Mouse (Mus musculus): ENCODE measurements around the gene 1700017B05Rik. TPM values are rescaled to one million over a fixed set of nuclear protein-coding genes. Genes with fewer than 3 reads are reported as not detected.
"Not testable (repeated sequence)": the region's sequence is repeated elsewhere in the genome, so short reads cannot be mapped to it uniquely, and the experiment has no call there.

The 1700017B05Rik gene
- total RNA-seq, 2 experiments from 2014 or later, result 3.8 to 4.2 TPM

GRCm38 (mm10) chr9:57225780-57226627, 36.4 kb downstream of the 1700017B05Rik start:
- intact Hi-C loops (cut with DNase I), result loop anchor here (10.0 kb wide), 1 partner anchor 331 kb away; no protein-coding TSS in a partner anchor
- DNase-seq, result no peak

GRCm38 (mm10) chr9:57223341-57223740, 39.1 kb downstream of the 1700017B05Rik start:
- DNase-seq, result no peak
- intact Hi-C loops (cut with DNase I), result loop anchor here (10.0 kb wide), 1 partner anchor 329 kb away; no protein-coding TSS in a partner anchor

- DNase-seq, result no peak
- intact Hi-C loops (cut with DNase I), result loop anchor here (10.0 kb wide), 1 partner anchor 326 kb away; no protein-coding TSS in a partner anchor
Measured at GRCm38 (mm10) chr9:57220356-57220755, 42.1 kb downstream of the 1700017B05Rik start.

- DNase-seq, result no peak
- intact Hi-C loops (cut with DNase I), result no loop called here
Measured at GRCm38 (mm10) chr9:57219511-57219910, 42.9 kb downstream of the 1700017B05Rik start.

- intact Hi-C loops (cut with DNase I), result no loop called here
- no peak for DNase-seq
Measured at GRCm38 (mm10) chr9:57218776-57219175, 43.6 kb downstream of the 1700017B05Rik start.

- no peak for DNase-seq
- intact Hi-C loops (cut with DNase I), result no loop called here
Measured at GRCm38 (mm10) chr9:57217220-57217619, 45.2 kb downstream of the 1700017B05Rik start.

GRCm38 (mm10) chr9:57214500-57214899, 47.9 kb downstream of the 1700017B05Rik start:
- intact Hi-C loops (cut with DNase I), result no loop called here
- DNase-seq, result no peak

- DNase-seq, result no peak
- intact Hi-C loops (cut with DNase I), result no loop called here
Measured at GRCm38 (mm10) chr9:57212448-57213222, 49.8 kb downstream of the 1700017B05Rik start.

- no peak for DNase-seq
- intact Hi-C loops (cut with DNase I), result loop anchor here (2.0 kb wide), 1 partner anchor 225 kb away; no protein-coding TSS in a partner anchor
Measured at GRCm38 (mm10) chr9:57209316-57209715, 53.1 kb downstream of the 1700017B05Rik start.

GRCm38 (mm10) chr9:57206896-57207295, 55.5 kb downstream of the 1700017B05Rik start:
- intact Hi-C loops (cut with DNase I), result no loop called here
- no peak for DNase-seq

GRCm38 (mm10) chr9:57203571-57203970, 58.8 kb downstream of the 1700017B05Rik start:
- DNase-seq; intact Hi-C loops (cut with DNase I): not testable (repeated sequence)

Other genes starting within 250 kb of the 1700017B05Rik start
- 10 to 100 TPM; 14.3 to 21.3 TPM for gene Sin3a, start 190.6 kb downstream of the 1700017B05Rik start, total RNA-seq (2021)
- gene Man2c1, start 131.9 kb downstream of the 1700017B05Rik start, total RNA-seq (2021), result 10 to 100 TPM; 24.9 to 38.3 TPM
- 1 to 10 TPM; 4.9 to 6.9 TPM for gene Neil1, start 114.3 kb downstream of the 1700017B05Rik start, total RNA-seq (2021)
- 10 to 100 TPM; 26.4 to 32.4 TPM for gene Commd4, start 104.3 kb downstream of the 1700017B05Rik start, total RNA-seq (2021)
- not detected for gene Trcg1, start 26.1 kb downstream of the 1700017B05Rik start, total RNA-seq (2021)
- 1 to 10 TPM; 7.1 to 7.7 TPM for gene Ppcdc, start 177.5 kb upstream of the 1700017B05Rik start, total RNA-seq (2021)
- gene Scamp5, start 205.4 kb upstream of the 1700017B05Rik start, total RNA-seq (2021), result under 1 TPM; 0.66 to 0.74 TPM
- not detected for gene Rpp25, start 241.4 kb upstream of the 1700017B05Rik start, total RNA-seq (2021)

Measured in gastrocnemius, postnatal 36 days (tissue).